In the genomic region with DNA sequence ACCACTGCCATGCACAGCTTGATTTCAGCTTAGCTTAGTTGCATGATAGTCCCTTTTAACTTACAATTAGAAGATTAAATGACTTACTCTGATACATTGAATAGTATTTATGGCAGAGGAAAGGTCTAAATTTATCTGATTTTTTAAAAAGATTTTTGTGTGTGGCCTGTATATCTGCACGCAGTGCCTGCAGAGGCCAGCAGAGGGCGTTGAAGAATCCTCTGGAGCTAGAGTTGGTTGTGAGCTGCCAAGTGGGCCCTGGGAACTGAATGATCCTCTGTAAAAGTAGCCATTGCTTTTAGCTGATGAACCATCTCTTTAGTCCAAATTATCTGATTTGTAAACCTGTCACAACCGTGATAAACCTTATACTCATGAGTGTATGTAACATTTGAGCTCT, we compare ENCODE assay signal across 9 mouse cellular contexts. TPM values are rescaled to one million over a fixed set of nuclear protein-coding genes. Genes with fewer than 3 reads are reported as not detected.
A peak's percentile ranks its signal among the peaks of the same experiment; 100 is the strongest.
DNase-seq lines count a peak whose midpoint lies in the region; ATAC-seq and TF ChIP-seq lines count a peak whose summit lies in the region.
"Had no signal": no experiment of that assay in that cellular context is flagged by ENCODE, and none has a peak within 500 bp of the region (broad histone marks: within the 10 kb centered on the region; RNA-seq: fewer than 3 reads in every experiment).

No protein-coding gene starts in this region.

- no peaks in the 10 kb centered on the region for H3K4me1 ChIP-seq in hindbrain, embryonic 14.5 days (replicated peaks; ENCODE audit: control insufficient read depth, insufficient read depth, low read length)
- no peaks in the 10 kb centered on the region for H3K4me1 ChIP-seq in hindbrain, embryonic 16.5 days (ENCODE audit: control insufficient read depth, insufficient read depth, low read depth, low read length)
- H3K4me1 ChIP-seq in neural tube, embryonic 11.5 days (ENCODE audit: control insufficient read depth, insufficient read depth, low read length): no peaks in the 10 kb centered on the region

- H3K27me3 ChIP-seq in hindbrain, embryonic 14.5 days (ENCODE audit: control insufficient read depth, insufficient read depth, low read length): no peaks in the 10 kb centered on the region
- no peaks in the 10 kb centered on the region for H3K27me3 ChIP-seq in hindbrain, embryonic 16.5 days (replicated peaks; ENCODE audit: control insufficient read depth, insufficient read depth, low read length)
- no peaks in the 10 kb centered on the region for H3K27me3 ChIP-seq in Patski
- H3K27me3 ChIP-seq in neural tube, embryonic 11.5 days (ENCODE audit: control insufficient read depth, insufficient read depth, low read length): no peaks in the 10 kb centered on the region

- no peaks in the 10 kb centered on the region for H3K36me3 ChIP-seq in hindbrain, embryonic 14.5 days (replicated peaks; ENCODE audit: control insufficient read depth, insufficient read depth)
- no peaks in the 10 kb centered on the region for H3K36me3 ChIP-seq in hindbrain, embryonic 16.5 days (ENCODE audit: control insufficient read depth, insufficient read depth, low read length)
- H3K36me3 ChIP-seq in neural tube, embryonic 11.5 days (ENCODE audit: control insufficient read depth, insufficient read depth, low read length): no peaks in the 10 kb centered on the region

- no peak overlapping the region for H3K27ac ChIP-seq in hindbrain, embryonic 14.5 days
- no peak overlapping the region for H3K27ac ChIP-seq in hindbrain, embryonic 16.5 days (ENCODE audit: low read depth, low read length)
- no peak overlapping the region for H3K27ac ChIP-seq in neural tube, embryonic 11.5 days (ENCODE audit: low read depth, low read length)

- in situ Hi-C loops in Patski (cut with MboI; ENCODE audit: low pct_unique_long_range_greater_than_20kb): no loop called here

- no peak overlapping the region for H3K9ac ChIP-seq in hindbrain, embryonic 14.5 days
- no peak overlapping the region for H3K9ac ChIP-seq in hindbrain, embryonic 16.5 days (ENCODE audit: low read depth, low read length)
- H3K9ac ChIP-seq in neural tube, embryonic 11.5 days (ENCODE audit: low read length): no peak overlapping the region

- ATAC-seq in hindbrain, embryonic 14.5 days (ENCODE audit: low FRiP score): no peak
- no peak for ATAC-seq in hindbrain, embryonic 16.5 days
- no peak for ATAC-seq in Patski
- no peak for ATAC-seq in neural tube, embryonic 11.5 days (ENCODE audit: insufficient read depth, low FRiP score, low TSS enrichment)
- no peak for ATAC-seq in frontal cortex, adult (ENCODE audit: low TSS enrichment)
- no peak for ATAC-seq in inflammation-experienced regulatory T-cells, adult 6 months

- POLR2A ChIA-PET in Patski (lab: Charles Lee): interaction anchor here (0.6 kb wide), 2 partner anchors 105 to 131 kb away, joined by 4 read pairs; no protein-coding TSS in a partner anchor

- CTCF ChIA-PET in Patski (lab: Charles Lee): interaction anchor here (1.3 kb wide), 1 partner anchor 10 kb away, joined by 3 read pairs; no protein-coding TSS in a partner anchor

- peak; percentile 39 for DNase-seq in hindbrain, embryonic 14.5 days (ENCODE audit: low spot score)
- DNase-seq in B cell, adult 2 months: peak; percentile 55 to 57
- DNase-seq in Patski (ENCODE audit: low read depth, low spot score): no peak
- DNase-seq in embryo, embryonic 9.5 days (ENCODE audit: extremely low spot score): peak; percentile 27
- peak; percentile 51 for DNase-seq in neural tube, embryonic 11.5 days (ENCODE audit: low spot score)

- WGBS in hindbrain, embryonic 14.5 days: 29% methylated on average over 3 of the region's 3 CpGs
- 36% methylated on average over 3 of the region's 3 CpGs for WGBS in hindbrain, embryonic 16.5 days
- WGBS in neural tube, embryonic 11.5 days: 33% methylated on average over 3 of the region's 3 CpGs

- H3K4me3 ChIP-seq in hindbrain, embryonic 14.5 days (replicated peaks; ENCODE audit: low read length): no peak overlapping the region
- H3K4me3 ChIP-seq in hindbrain, embryonic 16.5 days (ENCODE audit: low read length): no peak overlapping the region
- H3K4me3 ChIP-seq in neural tube, embryonic 11.5 days (ENCODE audit: low read depth, low read length): no peak overlapping the region

- peak; percentile 49 for TF ChIP-seq CTCF in Patski (IDR thresholded peaks at IDR 0.05)

- no peaks in the 10 kb centered on the region for H3K9me3 ChIP-seq in hindbrain, embryonic 14.5 days (ENCODE audit: control insufficient read depth, low read length)
- H3K9me3 ChIP-seq in hindbrain, embryonic 16.5 days (ENCODE audit: control insufficient read depth, low read length): no peaks in the 10 kb centered on the region
- H3K9me3 ChIP-seq in neural tube, embryonic 11.5 days (ENCODE audit: control insufficient read depth, low read length): no peaks in the 10 kb centered on the region

- no peak overlapping the region for H3K4me2 ChIP-seq in hindbrain, embryonic 14.5 days (replicated peaks)
- H3K4me2 ChIP-seq in hindbrain, embryonic 16.5 days (ENCODE audit: low read length): no peak overlapping the region
- no peak overlapping the region for H3K4me2 ChIP-seq in neural tube, embryonic 11.5 days (ENCODE audit: low read depth)

RNA-seq across cellular contexts. Expression of gene Smyd1, which starts 23.3 kb away (rescaled TPM):
- 0.24 and 0.56 TPM in 2 replicates for polyA plus RNA-seq in hindbrain, embryonic 14.5 days (2014; fragmentation: Nextera tagmentation; extraction: Ambion mirVana)
- polyA plus RNA-seq in hindbrain, embryonic 16.5 days (2015; fragmentation: Nextera tagmentation; extraction: Ambion mirVana): 0.21 and 0.91 TPM in 2 replicates
- polyA plus RNA-seq in Patski (2021): 0.71 TPM
- 4.6 and 5.5 TPM in 2 replicates for polyA plus RNA-seq in neural tube, embryonic 11.5 days (2014; fragmentation: Nextera tagmentation; extraction: Ambion mirVana)
- under 1 TPM in 1 of 3 experiments, not detected in 2; 0.20 TPM for polyA plus RNA-seq in inflammation-experienced regulatory T-cells, adult 6 months (2017; shearing (Covaris generic))

RNA-seq across cellular contexts. Expression of gene Cd8b1, which starts 23.8 kb away (rescaled TPM):
- polyA plus RNA-seq in hindbrain, embryonic 14.5 days (2014; fragmentation: Nextera tagmentation; extraction: Ambion mirVana): not detected in 2 replicates
- polyA plus RNA-seq in hindbrain, embryonic 16.5 days (2015; fragmentation: Nextera tagmentation; extraction: Ambion mirVana): not detected in 2 replicates
- 0.08 TPM for polyA plus RNA-seq in Patski (2021)
- polyA plus RNA-seq in neural tube, embryonic 11.5 days (2014; fragmentation: Nextera tagmentation; extraction: Ambion mirVana): not detected in 2 replicates
- 10 to 100 TPM; 14.4 to 15.4 (median 15.0) TPM for polyA plus RNA-seq in inflammation-experienced regulatory T-cells, adult 6 months (2017; shearing (Covaris generic))
- polyA plus RNA-seq: stomach, embryonic 16.5 days had no signal

RNA-seq across cellular contexts. Expression of gene Krcc1, which starts 27.3 kb away (rescaled TPM):
- 20.5 and 21.5 TPM in 2 replicates for polyA plus RNA-seq in hindbrain, embryonic 14.5 days (2014; fragmentation: Nextera tagmentation; extraction: Ambion mirVana)
- polyA plus RNA-seq in hindbrain, embryonic 16.5 days (2015; fragmentation: Nextera tagmentation; extraction: Ambion mirVana): 19.2 and 20.3 TPM in 2 replicates
- polyA plus RNA-seq in Patski (2021): 98.8 TPM
- 34.4 and 35.3 TPM in 2 replicates for polyA plus RNA-seq in neural tube, embryonic 11.5 days (2014; fragmentation: Nextera tagmentation; extraction: Ambion mirVana)
- polyA plus RNA-seq in inflammation-experienced regulatory T-cells, adult 6 months (2017; shearing (Covaris generic)): 10 to 100 TPM; 93.2 to 96.1 (median 94.8) TPM

Comparison
In these comparisons a context has a peak if more than half of its experiments do, and no peak if none do; other contexts are left out.
1. RNA of gene Cd8b1, which starts 23.8 kb away (polyA plus RNA-seq): 14.4 to 15.4 TPM in inflammation-experienced regulatory T-cells, adult 6 months; not detected in hindbrain, embryonic 14.5 days, 0.08 TPM in Patski (single experiment), not detected in hindbrain, embryonic 16.5 days and not detected in neural tube, embryonic 11.5 days; every median in the first group is over 10 times any median in the second.